Mouse (Mus musculus) CD4-positive, CD25-positive, alpha-beta regulatory T cell, adult 2 months (primary cell): Measurements from ENCODE around the gene Tbx19.

ENCODE experiments used
- DNase-seq: peaks from one replicate; pipeline ENCODE4 v3.0.0-alpha.2; 2012; ENCODE audit warnings: low read depth, low spot score

Tbx19 gene

DNA sequence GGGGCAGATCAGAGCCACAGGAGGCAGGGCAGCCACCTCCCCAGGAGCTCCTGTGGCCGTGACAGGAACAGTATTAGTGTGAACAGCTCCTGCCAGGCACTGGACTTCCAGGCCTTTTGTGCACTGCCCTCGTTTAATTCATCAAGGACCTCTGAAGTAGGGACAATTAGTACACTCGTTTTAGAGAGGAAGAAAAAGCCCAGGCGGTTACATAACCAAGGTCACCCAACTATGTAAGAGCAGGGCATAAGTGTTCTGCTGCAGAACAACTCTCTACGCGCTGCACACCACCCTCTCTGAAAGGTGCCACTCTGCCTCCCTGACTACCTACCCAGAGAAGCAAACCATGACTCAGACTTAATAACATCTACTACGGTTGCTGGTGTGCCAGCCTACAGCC is 24.5 kb upstream of the Tbx19 start:
- DNase-seq: no peak

DNA sequence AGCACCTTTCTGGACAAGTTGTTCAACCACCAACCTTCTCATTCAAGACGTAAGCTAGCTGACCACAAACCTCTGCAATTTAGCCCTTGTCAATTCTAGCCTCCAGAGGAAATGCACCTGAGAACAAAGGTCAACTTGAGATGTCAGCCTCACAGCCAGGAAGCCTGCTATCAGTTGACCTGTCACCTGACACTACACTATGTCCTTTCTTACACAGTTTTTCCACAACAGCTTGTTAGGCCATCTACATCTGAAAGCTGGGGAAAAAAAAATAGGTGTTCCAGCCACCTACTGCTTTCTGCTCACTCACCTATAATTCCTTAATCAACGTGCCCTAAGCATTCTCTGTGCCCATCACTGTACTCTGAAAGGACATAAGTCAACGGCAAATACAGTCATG is 23.6 kb upstream of the Tbx19 start:
- no peak for DNase-seq

DNA sequence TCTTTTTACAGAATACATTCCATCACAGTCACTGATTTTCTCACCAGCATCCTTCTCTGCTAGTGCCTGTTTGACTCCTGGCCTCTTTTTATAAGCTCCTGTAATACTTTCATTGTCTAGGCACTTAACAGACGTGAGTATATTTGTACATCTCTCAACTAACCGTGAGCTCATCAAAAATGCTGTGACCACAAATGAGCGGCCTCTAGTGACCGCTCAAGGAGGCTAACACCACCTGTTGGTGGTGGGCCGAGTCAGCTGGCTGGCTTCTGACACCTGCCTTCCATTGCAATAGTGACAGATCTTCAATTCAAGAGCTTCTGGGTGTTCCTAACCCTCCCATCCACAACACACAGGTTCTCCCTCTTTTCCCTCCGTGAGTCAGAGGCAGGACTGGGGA is 22.8 kb upstream of the Tbx19 start:
- no peak for DNase-seq

DNA sequence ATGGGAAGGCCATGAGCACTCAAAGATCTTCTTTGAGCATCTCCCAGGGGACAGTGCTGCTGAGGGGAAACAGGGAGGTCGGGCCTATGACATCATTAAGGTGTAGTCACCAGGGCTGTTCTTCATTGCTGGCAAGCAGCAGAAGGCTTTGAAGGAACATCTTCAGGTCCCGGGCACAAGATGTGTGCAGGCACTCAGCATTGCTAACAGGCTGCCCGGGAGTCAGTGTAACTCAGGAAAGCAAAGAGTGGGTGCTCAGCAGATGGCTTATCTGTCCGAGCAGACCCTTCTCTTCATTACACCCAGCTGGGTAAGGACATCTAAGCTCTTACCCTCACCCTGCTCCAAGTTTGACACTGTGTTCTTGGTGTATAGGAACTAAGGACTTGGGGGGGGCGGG is 18.7 kb upstream of the Tbx19 start:
- DNase-seq: no peak

DNA sequence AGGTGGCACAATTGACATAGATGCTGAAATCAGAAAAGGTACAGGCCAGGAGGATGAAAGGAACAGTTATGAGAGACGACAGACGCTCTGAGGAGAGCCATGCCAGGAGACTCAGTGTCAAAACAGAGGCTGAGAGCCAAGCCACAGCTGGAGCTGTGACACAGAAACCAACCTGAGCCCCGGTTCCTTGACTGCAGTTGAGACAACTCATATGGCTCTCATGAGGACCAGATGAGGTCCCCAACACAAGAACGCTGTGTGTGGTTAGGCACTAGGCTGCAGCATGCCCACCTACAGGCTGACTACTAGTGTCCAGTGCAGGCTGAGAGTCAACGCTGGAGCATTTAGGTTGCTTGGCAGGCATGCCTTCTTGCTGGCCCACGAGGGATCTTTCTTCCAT is 17.5 kb upstream of the Tbx19 start:
- DNase-seq: no peak

DNA sequence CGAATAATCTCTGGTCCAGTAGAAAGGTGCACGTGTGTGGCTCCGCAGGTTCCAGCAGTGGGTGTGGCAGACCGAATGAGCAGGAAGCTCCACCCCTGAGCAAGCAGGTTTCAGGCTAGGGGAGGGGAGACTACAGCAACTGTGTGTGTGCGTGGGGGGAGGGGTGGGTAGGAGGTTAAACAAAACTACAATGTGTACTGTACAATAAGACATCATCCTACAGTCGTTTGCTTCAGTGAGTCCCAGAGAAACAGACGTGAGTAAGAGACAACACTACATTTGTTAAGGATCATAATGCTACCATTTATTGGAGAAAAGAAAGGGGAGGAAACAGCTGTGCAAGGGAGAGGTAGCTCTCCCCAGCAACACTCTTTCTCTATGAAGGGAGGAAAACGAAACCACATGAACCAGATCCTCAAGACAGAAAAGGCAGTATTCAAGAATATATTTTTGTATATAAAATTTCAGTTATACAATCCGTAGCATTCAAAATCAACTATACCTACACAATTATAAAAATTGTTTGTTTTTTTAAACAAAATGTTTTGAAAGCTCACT is 13.6 kb upstream of the Tbx19 start:
- DNase-seq: peak; percentile 63

DNA sequence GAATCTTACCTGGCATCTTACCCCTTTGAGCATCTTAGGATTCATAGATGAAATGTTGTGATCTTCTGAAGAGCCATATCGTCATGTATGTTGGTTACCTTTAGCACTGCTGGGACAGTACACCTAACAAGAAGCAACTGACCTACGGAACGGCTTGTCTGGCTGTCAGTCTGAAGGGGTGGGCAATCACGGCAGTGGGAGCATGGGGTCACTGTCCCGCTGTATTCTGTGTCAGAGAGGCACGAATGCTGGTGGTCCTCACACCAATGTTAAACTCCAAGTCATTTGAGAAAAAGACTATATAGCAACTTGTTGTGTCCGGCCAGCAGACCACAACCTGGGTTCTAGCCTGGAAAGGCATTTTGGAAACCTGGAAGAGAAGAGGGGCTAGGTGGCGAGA is 10.7 kb upstream of the Tbx19 start:
- no peak for DNase-seq

DNA sequence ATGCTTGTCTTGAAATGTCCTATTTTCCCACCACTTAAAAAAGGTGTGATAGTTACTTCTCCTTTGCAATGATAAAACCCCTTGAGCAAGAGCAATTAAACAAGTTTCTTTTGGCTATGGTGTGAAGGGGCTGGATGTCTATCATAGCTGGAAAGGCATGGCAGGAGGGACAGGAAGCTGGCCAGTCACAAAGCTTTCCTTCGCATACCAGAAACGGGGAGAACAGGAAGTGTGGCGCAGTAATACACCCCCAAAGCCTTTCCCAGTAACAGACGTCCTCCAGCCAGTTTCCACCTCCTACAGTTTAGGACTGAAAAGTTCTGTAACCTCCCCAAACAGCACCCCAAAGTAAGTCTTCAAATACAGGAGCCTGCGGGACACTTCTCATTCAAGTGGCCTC is 9.6 kb upstream of the Tbx19 start:
- DNase-seq: no peak

DNA sequence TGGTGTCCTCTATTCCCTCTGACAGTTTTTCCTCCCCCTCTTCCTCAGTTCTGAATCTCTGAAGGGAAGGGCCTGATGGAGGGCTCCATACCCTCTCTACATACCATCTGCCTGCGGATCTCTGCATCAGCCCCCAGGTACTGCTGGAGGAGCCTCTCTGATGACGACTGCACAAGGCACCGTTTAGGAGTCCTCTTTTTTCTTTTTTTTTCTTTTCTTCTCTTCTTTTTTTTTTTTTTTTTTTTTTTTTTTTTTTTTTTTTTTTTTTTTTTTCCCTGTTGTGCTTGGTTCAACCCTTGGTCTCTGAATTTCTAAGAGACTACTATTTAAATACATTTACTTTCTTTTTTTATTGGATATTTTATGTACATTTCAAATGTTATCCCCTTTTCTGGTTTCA is 8.9 kb upstream of the Tbx19 start:
- no peak for DNase-seq

DNA sequence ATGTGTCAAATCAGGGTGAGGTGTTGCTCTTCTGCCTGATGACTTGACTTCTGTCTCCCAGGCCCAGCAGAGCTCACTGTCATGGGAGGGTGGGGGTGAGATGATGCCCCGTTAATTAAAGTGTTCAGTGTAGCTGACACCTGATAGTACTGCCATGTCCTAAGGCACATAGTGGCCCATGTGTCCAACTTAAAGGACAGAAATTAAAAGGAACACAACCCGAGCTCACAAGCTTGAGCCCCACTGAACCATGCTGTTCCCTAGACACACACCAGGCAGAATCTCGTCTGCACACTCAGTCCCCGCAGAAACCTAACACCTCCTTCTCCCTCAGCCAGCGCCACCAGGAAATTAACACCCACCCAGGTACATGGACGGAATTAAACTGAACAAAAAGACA is 4.3 kb upstream of the Tbx19 start:
- no peak for DNase-seq

DNA sequence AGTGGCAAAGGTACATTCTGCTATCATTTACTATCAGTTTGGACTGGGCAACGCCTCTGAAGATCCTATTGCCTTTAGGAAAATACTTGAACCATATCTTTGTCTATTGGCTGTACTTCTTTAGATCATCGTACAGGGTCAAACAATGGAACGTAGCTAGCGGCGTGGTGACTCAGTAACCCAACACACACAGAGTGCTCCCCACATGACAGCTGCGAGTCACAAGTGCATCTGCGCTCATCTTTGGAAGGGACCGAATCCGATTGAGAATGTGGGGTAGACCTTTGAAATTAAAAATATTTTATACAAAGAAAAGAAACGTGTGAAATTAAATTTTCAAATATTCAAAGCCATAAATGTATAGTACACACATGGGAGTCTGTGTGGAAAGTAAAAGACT is 1.7 kb downstream of the Tbx19 start:
- DNase-seq: no peak

DNA sequence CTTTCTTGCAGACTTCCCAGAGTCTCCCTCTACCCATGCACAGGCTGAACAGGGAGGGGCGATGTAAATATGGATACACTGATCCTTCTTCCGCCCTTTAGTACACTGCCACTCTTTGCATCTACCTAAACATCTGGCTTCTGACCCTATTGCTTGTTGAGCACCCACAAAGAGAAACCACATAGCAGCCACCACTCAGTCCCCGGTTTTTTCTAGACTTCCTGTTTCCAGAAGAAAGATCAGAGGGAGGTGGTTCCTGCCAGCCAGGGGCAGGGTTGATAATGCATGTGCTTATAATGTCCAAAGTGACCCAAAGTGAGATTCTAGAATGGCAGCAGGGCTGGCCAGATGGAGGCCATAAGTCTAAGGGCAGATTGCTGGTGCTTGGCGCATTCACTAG is 6.4 kb downstream of the Tbx19 start:
- peak; percentile 23 for DNase-seq

DNA sequence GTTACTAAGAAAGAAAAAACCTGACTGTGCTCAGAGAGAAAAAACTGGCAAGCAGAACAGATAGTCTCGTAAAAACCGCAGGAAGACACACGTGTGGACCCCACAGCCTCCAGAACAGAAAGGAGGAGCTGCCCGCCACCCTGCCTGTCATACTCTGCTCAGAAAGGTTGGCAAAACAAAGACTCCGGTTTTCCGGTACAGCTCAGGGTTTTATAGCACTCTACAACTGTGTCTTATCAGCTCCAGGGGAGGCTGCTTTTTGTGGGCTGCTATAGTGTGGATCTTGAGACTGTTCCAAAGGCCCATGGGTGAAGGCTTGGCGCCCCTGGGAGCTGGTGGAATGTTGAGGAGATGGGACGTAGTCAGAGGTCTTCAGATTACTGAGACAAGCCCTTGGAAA is 9.4 kb downstream of the Tbx19 start:
- peak; percentile 27 for DNase-seq

DNA sequence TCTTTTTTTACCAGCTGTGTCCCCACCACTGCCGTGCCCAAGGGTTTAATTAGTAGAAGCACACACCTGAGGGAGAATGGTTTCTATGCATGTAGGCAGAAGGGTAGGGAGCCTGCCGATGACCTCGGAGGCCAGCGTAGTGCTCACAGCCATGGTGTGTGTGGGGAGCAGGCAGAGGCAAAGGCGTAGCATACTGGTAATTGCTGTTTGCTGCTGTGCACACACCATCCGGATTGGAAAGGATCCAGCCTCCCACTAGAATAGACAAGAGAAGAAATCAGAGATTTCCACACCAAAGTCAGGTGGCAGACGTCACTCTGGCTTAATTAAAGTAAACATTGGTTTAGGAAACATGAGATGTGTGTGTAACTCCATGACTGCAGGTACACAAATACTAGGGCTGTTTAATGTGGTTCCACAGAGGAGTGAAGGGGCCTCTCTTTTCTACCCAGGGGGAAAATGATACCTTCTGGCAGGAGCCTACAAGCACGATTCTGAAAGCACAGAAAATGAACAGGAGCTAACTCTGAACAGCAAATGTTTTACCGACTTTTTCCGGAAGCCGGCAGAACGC is 18.1 kb downstream of the Tbx19 start:
- DNase-seq: no peak

DNA sequence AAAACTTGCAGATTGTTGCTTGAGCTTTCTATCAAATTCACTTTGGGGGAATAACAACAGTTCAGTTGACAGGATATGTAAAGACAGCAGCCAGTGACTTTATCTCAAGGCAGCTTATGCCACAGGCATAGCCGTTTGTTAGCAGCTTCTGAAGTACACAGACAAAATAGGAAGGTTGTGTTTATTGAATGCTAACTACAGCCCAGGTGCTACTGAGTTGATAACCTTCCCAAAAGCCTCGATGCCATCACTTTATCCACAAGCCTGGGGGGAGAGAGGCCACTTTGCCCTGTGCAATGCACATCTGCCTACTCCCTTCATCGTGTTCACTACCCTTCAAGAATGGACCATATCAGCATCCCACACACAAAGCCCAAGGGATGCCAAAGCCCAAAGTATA is 20.3 kb downstream of the Tbx19 start:
- DNase-seq: no peak

DNA sequence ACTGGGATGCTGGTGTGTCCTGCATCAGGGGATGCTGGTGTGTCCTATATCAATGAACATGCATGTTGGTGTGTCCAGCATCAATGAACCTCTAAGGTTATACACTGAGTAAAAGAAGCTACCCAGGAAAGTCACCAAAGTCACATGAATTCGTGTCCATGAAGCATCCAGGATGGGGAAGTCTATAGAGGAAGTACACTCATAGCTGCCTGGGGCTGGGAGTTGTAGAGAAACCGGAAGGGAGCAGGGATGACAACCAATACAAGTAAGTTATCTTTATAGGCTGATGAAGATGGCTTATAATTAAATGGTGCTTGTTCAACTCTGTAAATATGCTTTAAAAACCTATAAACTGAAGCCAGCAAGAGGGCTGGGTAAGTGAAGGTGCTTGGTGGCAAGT is 26.7 kb downstream of the Tbx19 start:
- DNase-seq: no peak

DNA sequence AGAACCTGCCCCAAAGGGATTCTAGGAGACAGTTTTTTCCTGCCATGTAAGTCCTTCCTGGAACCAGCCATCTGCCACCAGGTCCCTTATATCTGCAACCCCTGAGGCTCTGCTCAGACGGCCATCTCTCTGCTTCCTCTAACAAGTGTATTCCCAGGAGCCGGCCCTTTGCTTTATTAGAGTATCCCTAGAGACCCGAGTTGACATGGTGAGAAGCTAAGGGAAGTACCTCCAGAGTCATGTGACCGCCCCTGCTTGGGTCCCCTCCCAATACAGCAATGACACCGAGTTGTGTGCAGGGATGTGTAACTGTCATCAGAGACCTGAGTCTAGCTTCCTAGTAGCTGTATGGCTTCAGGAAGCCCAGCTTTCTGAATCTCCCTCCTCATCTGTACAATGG is 27.3 kb downstream of the Tbx19 start:
- DNase-seq: no peak

DNA sequence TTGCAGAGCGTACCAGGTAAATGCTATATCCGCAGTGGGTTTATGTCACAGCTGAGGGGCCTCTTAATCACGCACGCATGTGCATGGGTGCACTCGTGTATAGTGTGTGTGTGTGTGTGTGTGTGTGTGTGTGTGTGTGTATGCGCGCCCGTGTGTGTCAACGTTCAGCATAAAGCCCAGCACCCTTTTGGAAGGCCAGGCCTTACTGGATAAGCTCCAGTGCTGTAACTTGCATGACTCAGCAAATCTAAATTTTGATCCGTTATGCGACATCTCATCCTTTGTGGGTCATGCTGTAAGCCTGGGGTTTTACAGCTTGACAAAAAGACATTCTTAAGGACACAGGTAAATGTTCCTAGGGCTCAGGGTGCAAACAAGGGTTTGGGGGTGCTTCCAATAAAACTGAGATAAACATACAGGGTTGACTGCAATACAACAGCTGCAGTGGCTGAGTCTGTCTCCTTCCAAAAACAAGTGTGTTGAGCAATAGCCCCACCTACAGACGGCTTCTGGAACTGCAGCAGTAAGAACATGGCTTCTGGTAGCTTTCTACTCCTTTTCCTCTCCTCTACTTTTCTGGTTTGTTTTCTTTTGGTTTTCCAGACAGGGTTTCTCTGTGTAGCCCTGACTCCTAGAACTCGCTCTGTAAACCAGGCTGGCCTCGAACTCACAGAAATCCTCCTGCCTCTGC is 28.2 kb downstream of the Tbx19 start:
- peak; percentile 85 for DNase-seq

DNA sequence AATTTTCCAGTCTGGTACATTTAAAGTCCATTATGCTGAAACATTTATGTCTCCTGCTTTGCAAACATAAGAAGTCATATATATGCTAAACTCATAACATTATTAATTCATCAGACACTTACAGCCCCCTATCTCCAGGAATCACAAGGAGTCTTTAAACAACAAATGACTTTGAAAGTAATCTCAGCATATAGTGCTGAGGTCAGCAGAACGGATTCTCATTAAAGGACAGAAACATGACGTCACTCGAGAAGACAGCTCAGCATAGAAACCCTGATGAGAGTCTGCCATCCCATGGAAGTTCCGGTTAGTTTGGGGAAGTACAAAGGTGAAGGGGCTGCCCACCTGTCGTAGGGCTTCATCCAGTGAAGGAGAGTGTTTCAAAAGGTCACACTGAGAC is 31.0 kb downstream of the Tbx19 start:
- no peak for DNase-seq

DNA sequence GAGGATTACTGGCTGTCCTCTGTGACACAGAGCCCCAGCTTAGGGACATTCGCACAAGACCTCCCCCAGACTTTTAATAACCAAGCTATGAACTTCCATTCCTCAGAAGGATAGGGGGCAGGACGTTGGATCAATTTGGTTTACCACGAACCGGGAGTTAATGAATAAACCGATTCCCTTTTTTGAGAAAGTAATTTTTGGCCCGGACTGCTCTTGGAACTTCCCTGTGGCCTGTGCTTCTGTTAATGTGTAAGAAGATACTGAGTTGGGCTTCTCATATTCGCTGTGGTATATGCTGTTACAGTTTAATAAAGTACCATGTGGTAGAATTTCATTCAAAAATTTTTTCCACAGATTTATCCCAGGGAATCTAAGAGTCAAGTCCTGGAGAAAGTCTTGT is 39.5 kb downstream of the Tbx19 start:
- DNase-seq: no peak

DNA sequence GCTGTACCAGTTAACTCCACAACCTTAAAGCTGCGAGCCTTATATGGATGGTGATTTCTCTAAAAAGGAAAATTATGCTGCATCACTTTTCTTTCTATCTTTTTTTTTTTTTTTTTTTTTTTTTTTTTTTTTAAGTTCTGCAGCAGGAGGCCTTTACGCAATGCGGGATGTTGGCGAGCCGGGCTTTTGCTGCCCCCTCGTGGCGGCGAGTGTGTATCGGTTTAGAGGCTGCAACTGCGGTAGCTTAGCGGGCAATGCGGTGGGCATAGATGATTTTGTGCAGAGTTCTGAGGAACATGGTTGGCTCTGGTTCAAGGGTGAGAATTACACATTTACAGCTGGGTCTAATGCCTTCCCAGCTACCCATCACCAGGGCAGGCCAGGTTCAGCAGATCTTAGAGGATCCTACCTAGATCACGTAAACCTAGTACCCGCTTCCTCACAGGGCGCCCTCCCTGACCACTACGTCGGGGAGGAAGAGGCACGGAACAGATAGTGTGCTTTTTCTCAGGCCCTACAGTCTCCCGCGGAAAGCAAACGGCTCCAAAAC is 40.1 kb downstream of the Tbx19 start:
- peak; percentile 94 for DNase-seq

DNA sequence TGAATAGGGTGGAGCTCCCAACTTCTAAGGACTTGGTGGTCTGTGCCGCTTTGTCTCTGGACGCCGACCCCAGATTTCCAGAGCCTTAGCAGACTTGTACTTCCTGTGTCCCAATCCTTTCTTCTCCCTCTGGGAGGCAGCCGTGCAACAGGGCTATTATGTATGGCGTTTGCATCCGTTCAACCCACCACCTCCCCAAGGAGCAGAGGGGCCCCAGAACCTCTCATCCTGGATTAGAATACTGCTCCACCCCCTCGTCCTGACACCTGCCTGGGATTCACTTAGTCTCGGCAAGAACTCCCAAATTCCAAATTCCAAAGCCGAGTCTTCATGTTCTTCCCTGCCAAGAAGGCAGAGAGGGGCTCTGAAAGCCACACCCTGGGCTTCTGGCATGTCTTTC is 40.8 kb downstream of the Tbx19 start:
- no peak for DNase-seq

DNA sequence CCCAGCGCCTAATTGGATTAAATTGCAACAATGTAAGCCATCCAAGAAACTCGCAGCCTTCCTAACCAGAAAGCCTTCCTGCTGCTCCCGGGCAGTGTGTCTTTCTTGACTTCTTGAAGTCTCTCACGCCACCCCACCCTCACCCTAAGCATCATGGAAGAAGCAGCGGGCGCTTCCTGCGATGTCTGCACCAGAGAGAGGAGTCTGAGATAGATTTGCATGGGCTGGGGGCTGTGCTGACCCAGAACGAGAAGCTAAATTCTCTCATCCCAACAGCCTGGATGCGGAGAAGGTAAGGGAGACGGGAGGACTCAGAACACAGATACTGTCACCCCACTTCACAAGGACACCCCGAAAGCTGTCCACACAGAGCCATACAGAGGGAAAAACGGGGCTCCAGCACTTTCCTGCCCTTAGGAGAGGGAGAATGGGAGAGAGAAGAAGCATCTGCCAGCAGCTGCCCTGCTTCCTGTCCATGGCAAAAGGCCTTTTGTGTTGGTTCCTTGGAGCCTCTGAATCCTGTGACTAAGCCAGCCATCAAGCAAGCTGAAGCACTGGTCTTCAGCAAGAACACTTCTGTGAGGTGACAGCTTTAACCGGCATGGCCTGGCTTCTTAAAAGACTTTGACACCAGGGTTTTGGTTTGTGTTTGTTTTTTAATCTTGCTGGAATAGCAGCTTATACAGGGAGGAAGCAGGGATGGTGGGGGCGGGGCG is 41.4 kb downstream of the Tbx19 start:
- DNase-seq: no peak
